Mouse (Mus musculus): ENCODE results near the gene Ctnna3. TPM values are rescaled to one million over a fixed set of nuclear protein-coding genes. Genes with fewer than 3 reads are reported as not detected.

The Ctnna3 gene
- polyA plus RNA-seq, 1 experiment from 2014 or later = 0.03 TPM

- Histone ChIP-seq H3K4me2 (no peak overlapping the region), H3K27ac (replicated peaks) (no peak overlapping the region), H3K4me1 (replicated peaks) (no peaks in the 10 kb centered on the region), H3K9ac (no peak overlapping the region), H3K4me3 (replicated peaks) (no peak overlapping the region), H3K9me3 (replicated peaks) (no peaks in the 10 kb centered on the region), H3K27me3 (no peaks in the 10 kb centered on the region), H3K36me3 (replicated peaks) (no peaks in the 10 kb centered on the region)
- ATAC-seq (ENCODE audit: insufficient read depth) = no peak
- 51% methylated on average over 8 of the region's 8 CpGs for WGBS (ENCODE audit: insufficient replicate concordance)
Measured at GRCm38 (mm10) chr10:63950867-63951266, 521.0 kb downstream of the Ctnna3 start.

- no peaks in the 10 kb centered on the region for H3K9me3 ChIP-seq (replicated peaks)
- no peak overlapping the region for H3K4me2 ChIP-seq
- H3K36me3 ChIP-seq (replicated peaks) = no peaks in the 10 kb centered on the region
- 73% methylated on average over 1 of the region's 1 CpGs for WGBS (ENCODE audit: insufficient replicate concordance)
- H3K27me3 ChIP-seq = no peaks in the 10 kb centered on the region
- no peak overlapping the region for H3K9ac ChIP-seq
- ATAC-seq (ENCODE audit: insufficient read depth) = no peak
- H3K4me3 ChIP-seq (replicated peaks) = no peak overlapping the region
- no peaks in the 10 kb centered on the region for H3K4me1 ChIP-seq (replicated peaks)
- no peak overlapping the region for H3K27ac ChIP-seq (replicated peaks)
Measured at GRCm38 (mm10) chr10:63951481-63951880, 521.6 kb downstream of the Ctnna3 start.

GRCm38 (mm10) chr10:63954308-63954930 is 524.5 kb downstream of the Ctnna3 start:
- no peaks in the 10 kb centered on the region for H3K36me3 ChIP-seq (replicated peaks)
- no peaks in the 10 kb centered on the region for H3K9me3 ChIP-seq (replicated peaks)
- no peak overlapping the region for H3K9ac ChIP-seq
- H3K27me3 ChIP-seq = no peaks in the 10 kb centered on the region
- no peak overlapping the region for H3K27ac ChIP-seq (replicated peaks)
- no peak overlapping the region for H3K4me3 ChIP-seq (replicated peaks)
- H3K4me2 ChIP-seq = no peak overlapping the region
- ATAC-seq (ENCODE audit: insufficient read depth) = no peak
- H3K4me1 ChIP-seq (replicated peaks) = no peaks in the 10 kb centered on the region
- 29% methylated on average over 6 of the region's 7 CpGs for WGBS (ENCODE audit: insufficient replicate concordance)

GRCm38 (mm10) chr10:63972300-63972699 is 542.4 kb downstream of the Ctnna3 start:
- Histone ChIP-seq H3K4me3 (replicated peaks) (no peak overlapping the region), H3K27ac (replicated peaks) (no peak overlapping the region), H3K9ac (no peak overlapping the region), H3K27me3 (no peaks in the 10 kb centered on the region), H3K9me3 (replicated peaks) (no peaks in the 10 kb centered on the region), H3K4me1 (replicated peaks) (no peaks in the 10 kb centered on the region), H3K4me2 (no peak overlapping the region), H3K36me3 (replicated peaks) (no peaks in the 10 kb centered on the region)
- ATAC-seq (ENCODE audit: insufficient read depth) = no peak
- 62% methylated on average over 2 of the region's 2 CpGs for WGBS (ENCODE audit: insufficient replicate concordance)

GRCm38 (mm10) chr10:63978101-63978500 is 548.2 kb downstream of the Ctnna3 start:
- Histone ChIP-seq H3K9me3 (replicated peaks) (no peaks in the 10 kb centered on the region), H3K27ac (replicated peaks) (no peak overlapping the region), H3K4me1 (replicated peaks) (no peaks in the 10 kb centered on the region), H3K36me3 (replicated peaks) (no peaks in the 10 kb centered on the region), H3K27me3 (no peaks in the 10 kb centered on the region), H3K9ac (no peak overlapping the region), H3K4me2 (no peak overlapping the region), H3K4me3 (replicated peaks) (no peak overlapping the region)
- 47% methylated on average over 11 of the region's 11 CpGs for WGBS (ENCODE audit: insufficient replicate concordance)
- ATAC-seq (ENCODE audit: insufficient read depth) = no peak

- Histone ChIP-seq H3K4me2 (no peak overlapping the region), H3K9me3 (replicated peaks) (no peaks in the 10 kb centered on the region), H3K27ac (replicated peaks) (no peak overlapping the region), H3K4me3 (replicated peaks) (no peak overlapping the region), H3K4me1 (replicated peaks) (no peaks in the 10 kb centered on the region), H3K27me3 (no peaks in the 10 kb centered on the region), H3K9ac (no peak overlapping the region), H3K36me3 (replicated peaks) (no peaks in the 10 kb centered on the region)
- no peak for ATAC-seq (ENCODE audit: insufficient read depth)
- WGBS (ENCODE audit: insufficient replicate concordance) = 40% methylated on average over 3 of the region's 3 CpGs
Measured at GRCm38 (mm10) chr10:63978535-63978934, 548.6 kb downstream of the Ctnna3 start.

- H3K27ac ChIP-seq (replicated peaks) = no peak overlapping the region
- ATAC-seq (ENCODE audit: insufficient read depth) = no peak
- H3K9me3 ChIP-seq (replicated peaks) = no peaks in the 10 kb centered on the region
- H3K27me3 ChIP-seq = no peaks in the 10 kb centered on the region
- no peak overlapping the region for H3K4me2 ChIP-seq
- 53% methylated on average over 5 of the region's 5 CpGs for WGBS (ENCODE audit: insufficient replicate concordance)
- no peak overlapping the region for H3K4me3 ChIP-seq (replicated peaks)
- no peak overlapping the region for H3K9ac ChIP-seq
- H3K36me3 ChIP-seq (replicated peaks) = no peaks in the 10 kb centered on the region
- H3K4me1 ChIP-seq (replicated peaks) = no peaks in the 10 kb centered on the region
Measured at GRCm38 (mm10) chr10:63978969-63979368, 549.1 kb downstream of the Ctnna3 start.

GRCm38 (mm10) chr10:63979410-63979809 is 549.5 kb downstream of the Ctnna3 start:
- no peak overlapping the region for H3K4me2 ChIP-seq
- no peak overlapping the region for H3K27ac ChIP-seq (replicated peaks)
- no peaks in the 10 kb centered on the region for H3K27me3 ChIP-seq
- 58% methylated on average over 2 of the region's 2 CpGs for WGBS (ENCODE audit: insufficient replicate concordance)
- no peaks in the 10 kb centered on the region for H3K4me1 ChIP-seq (replicated peaks)
- no peak overlapping the region for H3K9ac ChIP-seq
- no peaks in the 10 kb centered on the region for H3K36me3 ChIP-seq (replicated peaks)
- H3K9me3 ChIP-seq (replicated peaks) = no peaks in the 10 kb centered on the region
- ATAC-seq (ENCODE audit: insufficient read depth) = no peak
- H3K4me3 ChIP-seq (replicated peaks) = no peak overlapping the region

- 41% methylated on average over 4 of the region's 4 CpGs for WGBS (ENCODE audit: insufficient replicate concordance)
- Histone ChIP-seq H3K4me2 (no peak overlapping the region), H3K9ac (no peak overlapping the region), H3K4me3 (replicated peaks) (no peak overlapping the region), H3K36me3 (replicated peaks) (no peaks in the 10 kb centered on the region), H3K27ac (replicated peaks) (no peak overlapping the region), H3K27me3 (no peaks in the 10 kb centered on the region), H3K4me1 (replicated peaks) (no peaks in the 10 kb centered on the region), H3K9me3 (replicated peaks) (no peaks in the 10 kb centered on the region)
- ATAC-seq (ENCODE audit: insufficient read depth) = no peak
Measured at GRCm38 (mm10) chr10:63985576-63985975, 555.7 kb downstream of the Ctnna3 start.

GRCm38 (mm10) chr10:63994251-63994650 is 564.4 kb downstream of the Ctnna3 start:
- no peak for ATAC-seq (ENCODE audit: insufficient read depth)
- no peaks in the 10 kb centered on the region for H3K27me3 ChIP-seq
- H3K9ac ChIP-seq = no peak overlapping the region
- no peak overlapping the region for H3K4me3 ChIP-seq (replicated peaks)
- no peaks in the 10 kb centered on the region for H3K9me3 ChIP-seq (replicated peaks)
- no peaks in the 10 kb centered on the region for H3K4me1 ChIP-seq (replicated peaks)
- H3K36me3 ChIP-seq (replicated peaks) = no peaks in the 10 kb centered on the region
- H3K27ac ChIP-seq (replicated peaks) = no peak overlapping the region
- WGBS (ENCODE audit: insufficient replicate concordance) = 54% methylated on average over 5 of the region's 5 CpGs
- H3K4me2 ChIP-seq = no peak overlapping the region

- Histone ChIP-seq H3K4me1 (replicated peaks) (no peaks in the 10 kb centered on the region), H3K36me3 (replicated peaks) (no peaks in the 10 kb centered on the region), H3K27ac (replicated peaks) (no peak overlapping the region), H3K27me3 (no peaks in the 10 kb centered on the region), H3K9ac (no peak overlapping the region), H3K4me3 (replicated peaks) (no peak overlapping the region), H3K9me3 (replicated peaks) (no peaks in the 10 kb centered on the region), H3K4me2 (no peak overlapping the region)
- ATAC-seq (ENCODE audit: insufficient read depth) = no peak
- 62% methylated on average over 6 of the region's 6 CpGs for WGBS (ENCODE audit: insufficient replicate concordance)
Measured at GRCm38 (mm10) chr10:64001531-64001930, 571.6 kb downstream of the Ctnna3 start.

- 64% methylated on average over 9 of the region's 9 CpGs for WGBS (ENCODE audit: insufficient replicate concordance)
- H3K4me2 ChIP-seq = no peak overlapping the region
- no peak for ATAC-seq (ENCODE audit: insufficient read depth)
- no peak overlapping the region for H3K27ac ChIP-seq (replicated peaks)
- no peak overlapping the region for H3K9ac ChIP-seq
- H3K4me1 ChIP-seq (replicated peaks) = no peaks in the 10 kb centered on the region
- H3K36me3 ChIP-seq (replicated peaks) = no peaks in the 10 kb centered on the region
- no peaks in the 10 kb centered on the region for H3K9me3 ChIP-seq (replicated peaks)
- no peaks in the 10 kb centered on the region for H3K27me3 ChIP-seq
- no peak overlapping the region for H3K4me3 ChIP-seq (replicated peaks)
Measured at GRCm38 (mm10) chr10:64001996-64002395, 572.1 kb downstream of the Ctnna3 start.

Measured in liver, embryonic 15.5 days (tissue).